Mouse (Mus musculus) myocyte (in vitro differentiated cells): ENCODE results near the gene Cabcoco1.

Experiments used
- CEBPB ChIP-seq: IDR thresholded peaks from 2 replicates; pipeline ENCODE4 v1.6.1; 2011; ENCODE audit warnings: mild to moderate bottlenecking, moderate library complexity; ENCODE audit not compliant: poor library complexity, insufficient read depth, severe bottlenecking
- E2F4 ChIP-seq: IDR thresholded peaks from one replicate; pipeline ENCODE4 v1.6.1; 2011; ENCODE audit warnings: mild to moderate bottlenecking, control low read depth, moderate library complexity; ENCODE audit not compliant: insufficient read depth
- MAX ChIP-seq: IDR thresholded peaks from one replicate; pipeline ENCODE4 v1.6.1; 2011; ENCODE audit warnings: low read depth, mild to moderate bottlenecking, control low read depth
- MYOD1 ChIP-seq, 3 experiments: IDR thresholded peaks; one replicate each; pipeline ENCODE4 v1.6.1; 2011; ENCODE audit warnings: control low read depth in 2 of 3, low read depth in 2 of 3, mild to moderate bottlenecking in 2 of 3, moderate library complexity in 1 of 3; ENCODE audit not compliant: insufficient read length in 2 of 3, control insufficient read depth in 1 of 3
- MYOG ChIP-seq, 3 experiments: IDR thresholded peaks; one replicate each; pipeline ENCODE4 v1.6.1; 2011; ENCODE audit warnings: control low read depth in 2 of 3, low read depth in 2 of 3, mild to moderate bottlenecking in 2 of 3; ENCODE audit not compliant: insufficient read length in 2 of 3, control insufficient read depth in 1 of 3, insufficient read depth in 1 of 3
- POLR2A ChIP-seq: IDR thresholded peaks from one replicate; pipeline ENCODE4 v1.6.1; 2011; ENCODE audit warnings: low read depth, mild to moderate bottlenecking, control low read depth, moderate library complexity; ENCODE audit not compliant: insufficient read length
- POLR2AphosphoS2 ChIP-seq: IDR thresholded peaks from one replicate; pipeline ENCODE4 v1.6.1; 2011; ENCODE audit warnings: low read depth, control low read depth; ENCODE audit not compliant: insufficient read length
- TCF12 ChIP-seq: IDR thresholded peaks from one replicate; pipeline ENCODE4 v1.6.1; 2011; ENCODE audit warnings: mild to moderate bottlenecking, control low read depth; ENCODE audit not compliant: poor library complexity, insufficient read depth, severe bottlenecking
- USF1 ChIP-seq: IDR thresholded peaks from one replicate; pipeline ENCODE4 v1.6.1; 2011; ENCODE audit warnings: low read depth, mild to moderate bottlenecking, control low read depth, moderate library complexity

DNA sequence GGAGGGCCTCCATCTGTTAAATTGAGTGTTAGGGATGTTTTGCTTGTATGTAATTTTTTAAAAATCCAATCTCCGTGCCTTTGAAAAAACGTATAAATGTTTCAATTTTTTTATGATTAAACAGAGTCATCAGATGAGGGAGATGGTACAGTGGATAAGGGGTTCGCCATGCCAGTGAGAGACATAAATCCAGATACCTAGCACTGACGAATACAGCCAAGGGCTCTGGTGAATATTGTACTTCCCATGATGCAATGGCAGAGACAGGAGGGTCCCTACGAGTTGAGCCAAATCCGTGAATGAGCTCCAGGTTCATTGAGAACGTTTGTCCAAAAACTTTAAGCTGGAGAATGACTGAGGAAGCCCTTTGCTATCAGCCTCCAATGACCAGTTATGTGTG is 9.6 kb upstream of the Cabcoco1 start:
- TF ChIP-seq POLR2A: no peak
- TF ChIP-seq USF1: no peak
- no peak for TF ChIP-seq CEBPB
- no peak for TF ChIP-seq MAX
- no peak for TF ChIP-seq POLR2AphosphoS2
- no peak for TF ChIP-seq MYOD1 (IDR thresholded peaks at IDR 0.05; ENCODE audit: control insufficient read depth in 1 of 3, insufficient read length in 2 of 3, low read depth in 2 of 3)
- TF ChIP-seq MYOG (IDR thresholded peaks at IDR 0.05; ENCODE audit: control insufficient read depth in 1 of 3, insufficient read depth in 1 of 3, insufficient read length in 2 of 3, low read depth in 2 of 3): no peak
- TF ChIP-seq TCF12: no peak
- no peak for TF ChIP-seq E2F4
